Mouse (Mus musculus) urinary bladder, postnatal 36 days (tissue): Measurements from ENCODE around the gene Pkp1.

ENCODE experiments used
- DNase-seq, 2 experiments: peaks; one replicate each; pipeline ENCODE4 v3.0.0; 2022; ENCODE audit warnings: low spot score in 2 of 2, mixed read lengths in 1 of 2

The Pkp1 gene

DNA sequence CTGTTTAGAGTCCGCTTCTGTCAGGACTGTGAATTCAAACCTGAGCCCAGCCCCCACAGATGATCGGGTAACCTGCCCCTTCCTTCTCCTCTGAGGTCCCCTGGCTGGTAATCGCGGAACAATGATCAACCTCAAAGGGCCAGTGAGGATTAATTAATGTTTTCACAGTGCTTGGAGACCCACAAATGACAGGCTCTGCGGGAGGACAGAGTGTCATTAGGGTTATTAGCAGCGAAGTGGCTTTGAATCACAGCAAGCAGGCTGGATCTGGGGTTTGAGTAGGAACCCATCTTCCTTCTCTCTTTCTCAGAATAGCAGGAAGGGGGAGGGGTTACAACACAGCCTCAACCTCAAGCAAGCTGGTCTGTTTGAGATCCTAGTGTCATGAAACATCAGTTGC is 9.6 kb downstream of the Pkp1 start:
- no peak for DNase-seq

DNA sequence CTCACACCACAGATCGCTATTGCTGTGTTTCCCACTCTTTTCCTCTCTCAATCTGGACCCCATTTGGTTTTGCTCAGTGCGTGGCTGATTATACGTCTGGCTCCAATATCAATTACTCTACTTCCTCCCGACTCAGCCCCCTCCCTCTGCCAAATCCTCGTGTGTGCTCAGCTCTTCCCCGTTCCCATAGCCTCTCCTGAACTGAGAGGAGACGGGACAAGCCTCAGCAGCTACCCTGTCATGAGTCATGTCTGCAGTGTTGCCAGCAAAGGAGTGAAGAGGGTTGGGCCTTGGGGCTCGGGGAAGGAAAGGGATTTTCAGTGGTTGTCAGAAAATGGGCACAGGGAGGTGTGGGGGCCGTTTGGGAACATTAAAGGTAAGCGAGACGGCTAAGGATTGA is 12.3 kb downstream of the Pkp1 start:
- peak; percentile 64 for DNase-seq

DNA sequence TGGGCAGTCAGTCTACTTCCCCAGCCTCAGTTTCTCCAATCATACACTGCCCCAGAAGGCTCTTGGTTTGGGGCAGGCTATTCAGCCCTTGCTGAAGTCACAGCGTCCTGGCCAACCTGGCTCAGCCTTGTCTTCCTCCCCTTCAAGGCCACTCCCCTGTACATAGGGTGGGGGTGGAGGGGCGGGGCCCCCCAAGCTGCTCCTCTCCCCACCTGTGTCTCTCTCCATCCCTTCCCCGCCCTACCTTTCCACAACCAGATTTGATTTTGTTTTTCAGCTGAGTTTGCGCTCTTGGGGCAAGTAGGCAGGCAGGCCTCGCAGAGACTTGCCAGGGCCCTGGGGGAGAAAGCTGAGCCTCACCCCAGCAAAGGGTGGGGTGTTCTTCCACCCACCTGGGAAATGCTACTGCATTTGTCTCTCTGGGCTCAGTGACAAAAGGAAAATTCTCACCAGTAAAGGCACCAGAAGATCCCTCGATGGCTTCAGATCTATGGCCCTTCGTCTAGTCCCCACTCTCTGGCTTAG is 19.0 kb downstream of the Pkp1 start:
- DNase-seq = no peak

DNA sequence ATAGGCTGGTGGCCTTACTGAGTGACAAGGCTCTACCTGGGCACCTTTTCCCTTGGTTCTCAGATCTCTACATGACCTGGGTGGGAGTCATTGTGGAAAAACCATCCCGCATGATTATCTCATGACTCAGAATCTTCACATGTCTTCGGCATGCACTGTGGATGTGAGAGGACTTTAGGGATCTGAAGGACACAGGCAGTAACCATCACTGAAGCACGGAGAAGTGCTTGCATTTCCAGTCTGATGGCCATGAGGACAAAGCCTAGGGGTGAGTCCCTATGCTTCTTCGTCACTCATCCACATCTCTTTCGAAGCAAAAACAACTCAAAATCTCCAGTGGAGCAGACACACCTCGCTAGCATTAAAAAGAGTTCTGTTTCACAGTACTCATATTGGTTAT is 19.7 kb downstream of the Pkp1 start:
- no peak for DNase-seq

DNA sequence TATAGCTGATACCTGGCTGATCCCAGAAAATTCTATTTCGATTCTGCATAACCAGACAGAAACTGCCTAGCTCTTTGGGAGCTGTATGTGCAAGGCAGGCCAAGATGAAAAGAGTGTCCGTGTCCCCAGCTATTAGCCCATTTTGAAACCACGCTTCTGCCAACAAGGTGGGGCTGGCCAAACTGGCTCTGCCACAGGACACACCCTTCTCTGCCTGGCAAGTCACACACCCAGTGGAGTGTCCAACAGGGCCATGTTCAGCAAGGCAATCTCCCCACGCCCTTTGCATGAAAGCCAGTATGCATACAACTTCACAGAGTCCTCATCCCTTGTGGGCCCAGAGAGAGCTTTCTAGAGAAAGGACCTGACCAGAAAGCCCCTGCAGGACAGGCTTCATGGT is 23.6 kb downstream of the Pkp1 start:
- peak; percentile 38 to 60 for DNase-seq

DNA sequence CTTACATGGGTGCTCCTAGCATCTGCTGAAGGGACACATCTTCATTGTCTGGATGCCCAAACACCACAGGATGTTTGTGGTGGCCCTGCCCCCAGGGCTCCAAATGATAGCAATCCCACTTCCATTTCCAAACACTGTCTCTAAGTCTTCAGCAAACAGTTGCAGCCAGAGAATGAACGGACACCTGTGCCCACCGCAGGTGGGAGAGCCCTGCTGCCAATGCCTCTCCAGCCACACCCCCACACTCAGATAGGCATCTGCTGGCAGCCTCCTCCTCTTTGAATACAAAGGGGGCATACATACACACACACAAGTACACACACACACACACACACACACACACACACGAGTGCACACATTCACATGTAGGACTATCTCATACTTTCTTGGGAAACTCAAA is 25.6 kb downstream of the Pkp1 start:
- no peak for DNase-seq

DNA sequence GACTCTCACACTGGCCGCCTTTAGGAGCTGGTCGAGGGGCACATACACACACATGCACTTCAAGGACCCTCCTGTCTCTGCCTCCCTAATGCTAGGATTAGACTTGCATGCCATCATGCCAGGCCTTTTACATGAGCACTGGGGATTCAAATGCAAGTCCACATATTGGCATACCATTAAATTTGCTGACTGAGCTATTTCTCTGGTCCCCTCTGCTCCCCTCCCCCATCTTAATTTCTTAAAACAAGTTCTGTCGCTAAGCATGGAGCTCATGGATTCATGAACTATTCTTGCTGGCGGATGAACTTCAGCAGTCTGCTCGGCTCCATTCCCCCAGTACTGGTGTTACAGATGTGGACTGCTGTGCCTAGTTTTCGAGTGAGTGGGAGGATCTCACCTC is 26.2 kb downstream of the Pkp1 start:
- no peak for DNase-seq

DNA sequence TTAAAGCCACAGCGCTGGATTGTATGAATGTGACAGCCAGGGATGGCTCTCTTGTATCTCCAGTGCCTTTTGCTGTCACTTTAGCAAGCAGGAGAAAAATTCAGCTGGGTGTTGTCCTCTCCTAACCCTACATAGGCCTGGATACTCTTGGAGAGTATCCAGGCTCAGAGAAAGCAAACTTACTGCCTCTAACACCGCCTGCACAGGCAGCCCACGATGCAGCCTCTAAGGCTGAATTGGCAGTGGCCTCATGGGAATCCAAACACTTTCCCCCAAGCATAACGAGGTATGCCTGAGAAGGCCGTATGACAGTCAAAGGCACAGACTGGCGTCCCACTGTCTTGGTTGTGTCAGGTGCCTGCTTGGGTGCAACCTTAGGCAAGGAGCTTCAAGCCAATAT is 26.8 kb downstream of the Pkp1 start:
- no peak for DNase-seq

DNA sequence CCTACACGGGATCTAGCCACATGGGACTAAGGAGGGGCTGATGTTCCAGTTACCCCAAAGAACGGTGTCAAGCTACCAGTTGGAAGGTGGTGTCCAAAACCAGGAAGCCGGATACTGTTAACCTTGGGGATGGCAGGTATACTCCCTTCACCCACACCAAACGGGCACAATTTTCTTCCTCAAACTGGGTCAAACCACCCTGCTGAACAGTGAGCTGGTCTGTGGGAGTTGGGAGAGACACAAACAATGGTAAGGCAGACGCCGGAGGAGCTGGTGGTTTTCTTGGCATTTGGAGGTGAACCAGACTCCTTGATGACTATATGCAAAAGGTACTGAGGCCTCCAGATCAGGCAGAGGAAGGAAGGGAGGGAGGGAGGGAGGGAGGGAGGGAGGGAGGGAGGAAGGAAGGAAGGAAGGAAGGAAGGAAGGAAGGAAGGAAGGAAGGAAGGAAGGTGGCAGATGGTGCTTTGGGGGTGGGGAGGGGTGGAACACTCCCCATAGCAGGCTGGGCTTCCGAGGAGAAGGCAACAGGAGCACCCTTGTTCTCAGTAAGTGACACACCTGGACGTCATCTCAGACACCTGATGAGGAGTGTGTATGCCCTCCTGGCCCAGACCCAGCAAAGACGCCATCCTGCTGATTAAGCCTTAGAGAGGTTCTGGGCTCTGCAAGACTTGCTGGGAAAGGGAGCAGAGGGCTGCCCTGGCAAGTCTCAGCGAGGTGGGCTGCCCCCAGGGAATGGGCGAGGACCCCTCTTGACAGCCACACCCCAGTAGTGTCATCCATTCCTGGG is 27.4 kb downstream of the Pkp1 start:
- DNase-seq = no peak

DNA sequence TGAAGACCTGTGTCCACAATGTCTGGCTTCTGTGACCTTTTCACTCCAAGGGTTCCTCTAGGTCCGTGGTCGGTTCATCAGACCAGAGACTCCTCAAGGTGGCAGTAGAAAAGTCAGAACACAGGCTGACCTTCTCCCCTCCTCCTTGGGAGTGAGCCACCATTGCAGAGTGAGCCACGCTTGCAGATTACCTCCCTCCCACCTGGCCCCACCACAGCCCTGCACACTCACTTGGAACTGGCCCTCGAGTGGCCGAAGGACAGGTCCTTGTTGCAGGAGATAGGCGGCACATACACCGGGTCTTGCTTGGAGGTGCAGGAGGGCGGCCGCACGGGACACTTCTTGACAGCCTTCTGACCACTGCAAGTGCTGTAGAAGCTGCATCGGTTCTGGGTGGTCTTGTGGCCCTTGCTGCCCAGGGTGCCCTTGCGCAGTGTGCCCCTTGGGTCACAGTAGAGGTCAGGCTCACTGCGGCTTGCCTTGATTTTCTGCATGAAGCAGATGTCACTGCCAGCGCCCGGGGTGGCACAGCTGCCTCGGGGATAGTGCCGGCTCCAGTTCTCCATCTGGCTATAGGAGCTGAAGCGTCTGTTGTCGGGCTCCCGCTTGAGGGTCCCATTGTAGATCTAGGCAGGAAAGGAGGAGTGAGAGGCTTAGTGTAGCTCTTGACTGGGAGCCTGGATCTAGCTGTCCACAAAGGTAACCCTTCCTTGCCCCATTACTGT is 29.4 kb downstream of the Pkp1 start:
- no peak for DNase-seq

DNA sequence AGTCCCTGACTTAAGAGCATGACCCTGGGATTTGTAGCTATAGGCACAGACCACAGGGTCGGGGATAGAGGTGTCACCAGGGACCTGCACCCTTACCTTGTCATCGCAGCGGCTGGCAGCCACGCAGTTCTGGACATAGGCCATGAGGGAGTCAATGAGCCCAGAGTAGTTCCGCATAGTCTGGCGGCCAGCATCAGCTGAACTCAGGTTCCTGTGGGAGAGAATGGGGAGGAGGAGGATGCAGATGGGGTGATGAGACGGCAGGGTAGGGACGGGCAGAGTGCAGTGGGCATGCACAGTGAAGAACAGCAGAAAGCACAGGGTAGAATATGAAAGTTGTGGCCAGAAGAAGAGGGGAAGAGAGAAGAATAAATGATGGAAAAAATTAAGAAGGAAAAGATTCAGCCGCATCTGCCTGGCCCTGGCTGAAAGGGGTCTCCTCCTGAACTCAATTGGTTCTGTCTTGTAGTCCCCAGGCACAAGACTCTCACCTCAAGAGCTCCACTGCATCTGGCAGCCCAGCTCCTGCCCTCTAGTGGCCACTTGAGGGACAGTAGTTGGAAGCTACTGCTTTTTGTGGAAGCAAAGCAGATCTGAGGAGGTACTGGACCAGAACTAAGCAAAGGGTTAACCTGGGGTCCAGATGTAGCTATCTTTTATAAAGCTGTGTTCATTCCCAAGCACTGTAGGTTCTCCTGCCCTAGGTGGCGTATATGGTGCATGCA is 36.5 kb downstream of the Pkp1 start:
- peak in 1 of 2 experiments; percentile 45 for DNase-seq

DNA sequence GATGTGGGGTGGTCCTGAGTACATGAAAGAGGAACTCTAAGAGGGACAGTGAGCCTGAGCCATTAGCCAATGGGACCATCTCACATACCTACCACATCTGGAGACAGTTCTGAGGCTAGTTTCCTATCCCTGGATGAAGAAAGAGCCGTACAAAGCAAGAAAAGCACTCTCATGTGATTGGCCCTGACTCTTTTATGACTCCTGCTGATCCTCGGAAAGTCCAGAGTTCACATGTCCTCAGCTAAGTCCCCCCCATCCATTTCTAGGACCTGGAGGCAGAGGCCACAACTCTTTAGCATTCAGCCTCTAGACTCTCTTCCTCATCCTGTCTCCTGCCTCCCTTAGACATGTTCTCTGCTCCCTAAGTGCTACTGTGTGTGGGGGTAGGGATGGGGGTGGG is 41.8 kb downstream of the Pkp1 start:
- DNase-seq = no peak

DNA sequence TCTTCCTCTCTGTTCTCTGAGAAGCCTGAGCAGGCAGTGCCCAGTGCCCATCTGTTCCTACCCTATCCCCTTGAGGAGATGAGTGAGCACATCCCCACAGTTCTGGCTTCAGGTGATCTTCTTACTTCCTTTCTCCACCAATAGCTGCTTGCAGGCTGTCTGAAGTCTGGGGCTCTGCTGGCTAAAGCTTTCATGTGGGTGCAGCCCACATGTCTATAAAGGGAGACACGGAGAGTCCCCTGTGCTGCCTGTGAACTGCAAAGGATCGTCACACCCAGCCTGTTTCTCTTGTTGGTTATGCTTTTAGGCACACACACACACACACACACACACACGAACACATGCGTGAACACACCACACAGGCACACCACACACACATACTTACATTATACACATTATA is 46.0 kb downstream of the Pkp1 start:
- no peak for DNase-seq

DNA sequence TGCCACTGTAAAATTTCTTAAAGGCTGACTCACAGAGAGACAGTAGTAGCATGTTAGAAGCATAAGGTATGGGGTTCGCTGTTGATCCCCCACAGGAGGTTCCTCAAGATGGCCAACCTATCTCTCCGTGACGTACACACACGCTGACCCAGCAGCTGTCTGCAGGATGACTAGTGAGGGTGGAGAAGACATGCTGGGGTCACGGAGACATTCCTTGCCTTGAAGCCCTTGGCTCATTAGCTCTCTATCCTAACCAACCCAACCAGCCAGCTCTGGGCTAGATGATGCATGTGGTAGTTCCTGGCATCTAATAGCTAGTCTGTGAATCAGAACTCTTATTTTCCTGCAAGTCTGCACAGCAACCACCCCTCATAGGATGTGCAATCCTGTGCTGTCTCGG is 50.4 kb downstream of the Pkp1 start:
- no peak for DNase-seq

DNA sequence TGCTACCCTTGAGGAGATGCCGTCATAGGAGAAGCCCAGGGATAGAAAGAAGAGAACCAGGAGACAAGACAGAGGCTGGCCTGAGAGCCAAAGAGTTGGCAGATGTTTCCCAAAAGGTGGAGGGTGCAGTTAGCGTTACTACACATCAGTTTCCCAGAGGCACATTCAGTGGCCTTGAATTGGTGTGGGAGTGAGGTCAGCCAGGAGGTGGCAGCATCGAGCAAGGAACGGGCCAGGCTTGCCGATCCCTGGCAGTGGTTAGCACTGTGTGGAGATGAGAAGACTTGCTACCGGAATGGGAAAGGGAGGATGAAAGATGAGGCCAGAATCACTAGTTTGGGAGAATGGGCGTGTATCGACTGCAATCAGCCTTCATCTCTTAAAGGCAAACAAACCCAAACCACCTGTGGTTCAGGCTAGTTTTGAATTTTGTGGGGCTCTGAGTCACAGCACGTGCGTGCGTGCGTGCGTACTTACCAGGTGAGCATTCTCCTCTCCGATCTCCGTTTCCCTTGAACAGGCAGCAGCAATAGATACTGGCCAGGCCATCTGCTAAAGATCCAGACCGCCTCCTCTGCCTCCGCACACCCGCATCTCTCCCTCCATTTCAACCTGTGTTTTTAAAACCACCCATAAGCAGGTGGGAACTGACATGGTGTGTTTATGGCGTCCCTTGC is 53.4 kb downstream of the Pkp1 start:
- DNase-seq = peak; percentile 81 to 84

DNA sequence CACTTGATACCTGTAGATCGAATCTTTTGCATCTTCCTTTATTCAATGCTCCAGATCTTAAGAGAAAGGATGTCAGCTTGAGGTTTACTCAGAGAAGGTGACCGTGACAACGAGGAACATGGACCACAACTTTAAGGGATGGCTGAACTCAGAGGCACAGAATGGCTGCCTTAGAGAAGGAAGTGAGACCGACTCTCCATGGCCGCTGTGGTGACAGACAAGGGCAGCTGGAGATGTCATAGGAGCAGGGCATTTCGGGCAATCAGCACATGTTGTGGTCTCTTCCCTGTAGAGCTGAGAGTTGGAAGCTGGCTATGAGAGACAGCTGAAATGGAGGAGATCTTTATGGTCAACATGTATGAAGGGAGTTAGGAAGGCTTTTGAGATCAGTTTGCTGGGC is 54.2 kb downstream of the Pkp1 start:
- no peak for DNase-seq

DNA sequence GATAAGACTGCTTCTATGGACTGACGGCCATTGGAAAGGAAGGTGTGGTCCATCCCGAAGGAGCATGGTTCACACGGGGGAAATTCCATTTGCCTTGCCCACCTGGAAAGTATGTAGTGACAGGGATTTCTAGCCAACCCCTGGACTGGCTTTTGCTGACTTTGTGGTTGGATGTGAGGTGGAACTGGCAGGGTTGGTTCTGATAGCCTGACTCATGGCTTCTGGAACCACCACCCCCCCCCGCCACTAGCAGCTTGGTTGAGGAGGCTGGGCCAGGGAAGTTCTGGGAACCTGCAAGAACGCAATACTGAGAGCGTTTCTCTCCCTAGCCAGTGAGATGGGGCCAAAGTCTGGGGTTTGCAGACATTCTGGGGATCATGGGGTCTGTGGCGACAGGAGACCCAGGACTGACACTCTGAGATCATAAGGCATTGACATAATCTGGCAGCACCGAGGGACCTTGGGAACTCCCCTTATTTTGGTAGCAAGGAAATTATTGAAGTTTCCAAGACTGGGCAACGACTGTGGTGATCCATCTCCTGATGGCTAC is 55.1 kb downstream of the Pkp1 start:
- no peak for DNase-seq

DNA sequence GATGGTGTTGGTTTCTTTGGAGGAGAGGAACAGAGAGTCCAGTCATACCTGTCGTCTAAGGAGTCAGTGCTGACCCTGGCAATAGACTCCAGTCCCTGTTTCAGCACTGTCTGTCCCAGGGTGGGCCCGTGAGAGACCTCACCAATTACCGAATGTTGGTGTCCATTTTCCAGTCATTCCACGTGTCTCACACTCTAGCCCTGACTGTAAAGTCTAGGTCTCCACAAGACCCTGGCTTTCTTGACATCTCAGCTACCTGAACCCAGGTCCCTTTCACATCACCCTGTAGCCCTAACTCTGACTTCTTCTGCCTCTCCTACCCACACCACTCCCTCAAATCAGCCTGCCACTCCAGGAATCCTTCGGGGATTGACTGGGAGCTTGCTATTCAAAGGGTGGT is 56.4 kb downstream of the Pkp1 start:
- no peak for DNase-seq

DNA sequence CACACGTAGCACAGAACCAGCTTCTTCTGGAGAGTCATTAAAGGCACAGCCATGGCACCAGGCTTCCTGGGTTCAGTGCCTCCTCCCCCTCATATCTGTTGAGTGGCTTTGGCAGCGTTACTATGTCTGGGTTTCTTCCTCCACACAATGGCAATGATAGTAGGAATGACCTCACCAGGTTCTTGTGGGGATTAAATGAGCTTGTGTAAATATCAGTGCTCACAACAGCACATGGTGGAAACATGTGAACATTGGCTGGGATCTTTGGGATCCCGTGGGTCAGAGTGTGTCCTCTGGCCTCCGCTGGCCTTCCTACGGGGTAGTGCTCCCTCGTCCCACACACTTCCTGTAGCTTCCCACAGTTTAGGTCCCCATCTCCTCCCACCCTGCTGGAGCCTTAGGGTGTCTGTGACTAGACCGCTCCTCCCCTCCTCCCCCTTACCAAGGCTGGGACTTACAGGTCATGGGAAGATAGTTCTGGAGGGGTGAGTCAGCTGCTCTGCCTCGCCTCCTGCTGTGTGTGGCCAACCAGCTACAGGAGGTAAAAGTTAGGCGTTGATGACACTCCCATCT is 56.9 kb downstream of the Pkp1 start:
- no peak for DNase-seq

DNA sequence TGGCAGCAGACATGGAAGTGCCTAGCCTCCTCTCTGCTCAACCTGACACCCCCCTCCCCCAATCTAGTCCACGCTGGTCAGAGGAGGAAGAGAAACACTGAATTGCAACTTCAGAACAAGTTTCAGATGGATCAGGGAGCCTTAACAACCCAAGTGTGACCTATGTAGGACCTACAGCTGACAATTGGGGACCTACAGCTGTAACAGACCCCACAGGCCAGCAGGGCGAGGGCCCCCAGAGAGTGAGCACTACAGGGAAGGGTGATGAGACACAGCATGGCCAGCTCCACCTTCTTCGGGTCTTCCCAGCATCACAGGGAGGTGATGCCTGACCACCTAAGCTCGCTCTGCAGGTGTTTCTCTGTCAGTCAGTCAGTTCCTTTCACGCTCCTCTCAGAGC is 57.9 kb downstream of the Pkp1 start:
- no peak for DNase-seq

DNA sequence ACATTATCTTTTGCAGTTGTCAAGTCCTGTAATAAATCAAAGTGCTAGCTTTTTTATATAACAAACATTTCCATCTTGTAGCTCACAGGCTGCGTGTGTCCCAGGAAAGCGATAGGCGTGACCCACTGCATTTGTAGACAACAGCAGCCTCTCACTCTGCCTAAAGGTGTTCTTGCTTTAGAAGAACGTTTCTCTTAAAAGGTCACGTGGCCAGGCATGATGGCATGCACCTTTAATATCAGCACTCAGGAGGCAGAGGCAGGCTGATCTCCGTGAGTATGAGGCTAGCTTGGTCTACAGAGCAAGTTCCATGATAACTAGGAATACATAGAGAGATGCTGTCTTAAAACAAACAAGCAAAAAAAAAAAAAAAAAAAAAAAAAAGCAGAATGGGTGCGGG is 60.5 kb downstream of the Pkp1 start:
- no peak for DNase-seq
